Mouse (Mus musculus) CH12.LX (cell line): ENCODE measurements at regions not wholly inside any gene's neighbourhood (a gene's known extent, or its start where the extent isn't known, plus 50 kb on each side); places are given as distances from the start of the nearest gene placed in this dataset.

Experiments used
- DNase-seq: peaks from one replicate; pipeline ENCODE4 v3.0.0-alpha.2; 2013; ENCODE audit errors: extremely low read depth
- H3K27ac ChIP-seq: 2 replicates; pipeline ENCODE4 v1.5.1; 2012; ENCODE audit warnings: low read depth, mild to moderate bottlenecking, control low read depth, moderate library complexity; ENCODE audit not compliant: insufficient read depth
- H3K27me3 ChIP-seq: replicated peaks from 2 replicates; pipeline ENCODE3; 2012; ENCODE audit warnings: inconsistent platforms
- H3K36me3 ChIP-seq, 2 experiments: replicated peaks in 1 of 2; 2 replicates each; pipeline versions ENCODE3 to v1.6.1; 2012; ENCODE audit warnings: inconsistent platforms in 1 of 2, low read length in 1 of 2, mild to moderate bottlenecking in 1 of 2, mixed read lengths in 1 of 2, moderate library complexity in 1 of 2; ENCODE audit not compliant: control insufficient read depth in 1 of 2, insufficient read depth in 1 of 2
- H3K4me1 ChIP-seq, 2 experiments: 2 replicates each; pipeline ENCODE4 v1.6.1; 2012; ENCODE audit warnings: inconsistent platforms in 1 of 2, moderate library complexity in 1 of 2; ENCODE audit not compliant: insufficient read depth in 2 of 2, control insufficient read depth in 1 of 2
- H3K4me2 ChIP-seq: 2 replicates; pipeline ENCODE4 v1.6.1; 2012; ENCODE audit warnings: low read depth, mild to moderate bottlenecking, control low read depth; ENCODE audit not compliant: poor library complexity, insufficient read depth, severe bottlenecking
- H3K4me3 ChIP-seq, 3 experiments: fragments of 150-350 bp in 1 of 3; sonication (generic) in 1 of 3; replicated peaks in 1 of 3; 2 replicates each; pipeline versions ENCODE3 to v1.5.1; 2011 to 2012; ENCODE audit warnings: low read depth in 2 of 3, low read length in 2 of 3, mild to moderate bottlenecking in 2 of 3, moderate library complexity in 2 of 3, control low read depth in 1 of 3, improper control_type of control experiment in 1 of 3, inconsistent platforms in 1 of 3, mixed read lengths in 1 of 3; ENCODE audit not compliant: poor library complexity in 1 of 3
- H3K79me2 ChIP-seq: replicated peaks from 2 replicates; pipeline ENCODE4 v1.6.1; 2012; ENCODE audit warnings: mild to moderate bottlenecking, moderate library complexity; ENCODE audit not compliant: control insufficient read depth, poor library complexity, insufficient read depth, severe bottlenecking; ENCODE audit errors: extremely low read depth
- H3K9ac ChIP-seq: 2 replicates; pipeline ENCODE4 v1.6.1; 2012; ENCODE audit warnings: low read depth, mild to moderate bottlenecking, control low read depth, moderate library complexity; ENCODE audit not compliant: insufficient read depth
- H3K9me3 ChIP-seq: replicated peaks from 2 replicates; pipeline ENCODE3; 2012; ENCODE audit warnings: low read length, inconsistent platforms, mixed read lengths
- CHD1 ChIP-seq: IDR thresholded peaks from 2 replicates; pipeline ENCODE4 v1.6.1; 2012; ENCODE audit warnings: low read depth, low read length, improper control_type of control experiment, inconsistent platforms
- ELF1 ChIP-seq: IDR thresholded peaks from 2 replicates; pipeline ENCODE4 v1.6.1; 2014; ENCODE audit warnings: low read depth, mild to moderate bottlenecking, inconsistent platforms, low read length, improper control_type of control experiment
- EP300 ChIP-seq: IDR thresholded peaks from 2 replicates; pipeline ENCODE4 v1.6.1; 2011; ENCODE audit warnings: low read length, improper control_type of control experiment
- GABPA ChIP-seq: IDR thresholded peaks from 2 replicates; pipeline ENCODE4 v1.6.1; 2012; ENCODE audit warnings: low read depth, low read length, improper control_type of control experiment, inconsistent platforms; ENCODE audit not compliant: insufficient replicate concordance
- HCFC1 ChIP-seq: IDR thresholded peaks from 2 replicates; pipeline ENCODE4 v1.6.1; 2012; ENCODE audit warnings: low read depth, mild to moderate bottlenecking, inconsistent platforms, low read length, improper control_type of control experiment
- JUND ChIP-seq: conservative IDR thresholded peaks from 2 replicates; pipeline ENCODE4 v1.6.1; 2011; ENCODE audit warnings: low read depth, low read length, improper control_type of control experiment
- KAT2A ChIP-seq: IDR thresholded peaks from 2 replicates; pipeline ENCODE4 v1.6.1; 2012; ENCODE audit warnings: low read length, improper control_type of control experiment, inconsistent platforms; ENCODE audit not compliant: insufficient replicate concordance
- MAFK ChIP-seq: IDR thresholded peaks from 2 replicates; pipeline ENCODE4 v1.6.1; 2011; ENCODE audit warnings: low read length, improper control_type of control experiment; ENCODE audit not compliant: insufficient replicate concordance
- MEF2A ChIP-seq: IDR thresholded peaks from 2 replicates; pipeline ENCODE4 v1.6.1; 2014; ENCODE audit warnings: low read depth, mild to moderate bottlenecking, inconsistent platforms, low read length, improper control_type of control experiment, borderline replicate concordance
- NELFE ChIP-seq: IDR thresholded peaks from 2 replicates; pipeline ENCODE4 v1.6.1; 2011; ENCODE audit warnings: low read depth, low read length, improper control_type of control experiment
- NRF1 ChIP-seq: IDR thresholded peaks from 2 replicates; pipeline ENCODE4 v1.6.1; 2014; ENCODE audit warnings: low read depth, mild to moderate bottlenecking, inconsistent platforms, low read length, improper control_type of control experiment, moderate library complexity
- PAX5 ChIP-seq: IDR thresholded peaks from 2 replicates; pipeline ENCODE4 v1.6.1; 2012; ENCODE audit warnings: low read length, inconsistent platforms, mixed read lengths
- POLR2AphosphoS2 ChIP-seq: IDR thresholded peaks from 2 replicates; pipeline ENCODE4 v1.6.1; 2011; ENCODE audit warnings: low read depth, low read length, improper control_type of control experiment
- RAD21 ChIP-seq: IDR thresholded peaks from 2 replicates; pipeline ENCODE4 v1.6.1; 2011; ENCODE audit warnings: low read depth, mild to moderate bottlenecking, low read length, improper control_type of control experiment, moderate library complexity
- TBP ChIP-seq: conservative IDR thresholded peaks from 2 replicates; pipeline ENCODE4 v1.6.1; 2011; ENCODE audit warnings: low read depth, low read length, improper control_type of control experiment
- TCF12 ChIP-seq: IDR thresholded peaks from 2 replicates; pipeline ENCODE4 v1.6.1; 2014; ENCODE audit warnings: low read depth, mild to moderate bottlenecking, inconsistent platforms, low read length, improper control_type of control experiment
- UBTF ChIP-seq: IDR thresholded peaks from 2 replicates; pipeline ENCODE4 v1.6.1; 2012; ENCODE audit warnings: low read depth, mild to moderate bottlenecking, inconsistent platforms, low read length, improper control_type of control experiment, moderate library complexity
- ZC3H11A ChIP-seq: IDR thresholded peaks from 2 replicates; pipeline ENCODE4 v1.6.1; 2012; ENCODE audit warnings: low read depth, mild to moderate bottlenecking, inconsistent platforms, low read length, improper control_type of control experiment
- ZMIZ1 ChIP-seq: IDR thresholded peaks from 2 replicates; pipeline ENCODE4 v1.6.1; 2012; ENCODE audit warnings: low read depth, mild to moderate bottlenecking, inconsistent platforms, low read length, improper control_type of control experiment
- dilution Hi-C: fragments of 300-500 bp; cut with MboI; formaldehyde crosslinking; loops from 2 replicates; pipeline ENCODE4 v1.14.3; 2020; ENCODE audit warnings: low sequenced_read_pairs; ENCODE audit not compliant: extremely low pct_unique_long_range_greater_than_20kb, extremely low pct_ligation_motif_present
- in situ Hi-C: fragments of 300-500 bp; cut with MboI; formaldehyde crosslinking; loops from 3 replicates; pipeline ENCODE4 v1.14.3; 2019; ENCODE audit warnings: low sequenced_read_pairs, low pct_ligation_motif_present, low pct_unique_long_range_greater_than_20kb, mixed read lengths

GRCm38 (mm10) chr12:50847976-50848375, 199.1 kb upstream of the Prkd1 start:
- no peaks in the 10 kb centered on the region for H3K4me1 ChIP-seq
- TF ChIP-seq CHD1 (no peak), POLR2AphosphoS2 (no peak), ZMIZ1 (no peak), ELF1 (no peak), MAFK (no peak), HCFC1 (no peak), RAD21 (no peak), TCF12 (no peak), MEF2A (no peak), ZC3H11A (no peak), JUND (no peak), GABPA (no peak), NELFE (no peak), TBP (no peak), UBTF (no peak), KAT2A (no peak), NRF1 (no peak)
- no peaks in the 10 kb centered on the region for H3K27me3 ChIP-seq
- DNase-seq = no peak
- no peak overlapping the region for H3K4me3 ChIP-seq
- peaks cover 28% of the 10 kb centered on the region for H3K9me3 ChIP-seq
- no peaks in the 10 kb centered on the region for H3K36me3 ChIP-seq
- no peak overlapping the region for H3K4me2 ChIP-seq
- in situ Hi-C loops = no loop called here
- H3K9ac ChIP-seq = no peak overlapping the region
- dilution Hi-C loops = no loop called here
- no peak overlapping the region for H3K27ac ChIP-seq
- no peaks in the 10 kb centered on the region for H3K79me2 ChIP-seq

- DNase-seq = no peak
- H3K4me3 ChIP-seq = no peak overlapping the region
- no peaks in the 10 kb centered on the region for H3K79me2 ChIP-seq
- dilution Hi-C loops = no loop called here
- TF ChIP-seq UBTF (no peak), EP300 (no peak), TBP (no peak), PAX5 (no peak), TCF12 (no peak)
- no peaks in the 10 kb centered on the region for H3K4me1 ChIP-seq
- peaks cover 22% of the 10 kb centered on the region for H3K9me3 ChIP-seq
- H3K27ac ChIP-seq = no peak overlapping the region
- H3K4me2 ChIP-seq = no peak overlapping the region
- H3K27me3 ChIP-seq = no peaks in the 10 kb centered on the region
- in situ Hi-C loops = no loop called here
- H3K36me3 ChIP-seq = no peaks in the 10 kb centered on the region
- no peak overlapping the region for H3K9ac ChIP-seq
These were observed 193.8 kb upstream of the Prkd1 start for GRCm38 (mm10) chr12:50842744-50843143.
